In the genomic region with DNA sequence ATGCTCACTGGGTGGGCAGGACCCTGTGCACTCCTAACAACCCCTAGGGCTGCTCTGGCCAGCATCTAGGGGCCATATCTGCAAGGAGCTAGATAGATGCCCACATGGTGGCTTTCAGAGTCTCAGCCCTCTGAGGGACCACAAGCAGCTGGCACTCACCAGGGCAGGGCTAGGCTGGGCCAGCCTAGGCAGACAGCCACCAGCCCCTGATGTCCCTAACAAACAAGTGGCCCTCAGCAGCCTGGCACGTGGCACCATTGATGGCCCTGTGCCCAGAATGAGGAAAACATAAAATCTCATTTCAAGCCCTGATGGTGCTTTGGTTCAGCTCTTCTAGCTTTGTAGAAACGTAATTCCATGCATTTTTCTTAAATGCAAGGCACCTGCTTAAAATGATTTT, we compare ENCODE assay signal across 12 mouse cellular contexts.
DNase-seq lines count a peak whose midpoint lies in the region; ATAC-seq and TF ChIP-seq lines count a peak whose summit lies in the region.
"Had no signal": no experiment of that assay in that cellular context is flagged by ENCODE, and none has a peak within 500 bp of the region (broad histone marks: within the 10 kb centered on the region; RNA-seq: fewer than 3 reads in every experiment).

No protein-coding gene starts in this region.

- H3K36me3 ChIP-seq in heart, embryonic 12.5 days = no peaks in the 10 kb centered on the region
- H3K36me3 ChIP-seq in midbrain, embryonic 14.5 days (ENCODE audit: control insufficient read depth, insufficient read depth, low read length) = no peaks in the 10 kb centered on the region
- no peaks in the 10 kb centered on the region for H3K36me3 ChIP-seq in midbrain, embryonic 11.5 days (ENCODE audit: control insufficient read depth, insufficient read depth, low read length)
- H3K36me3 ChIP-seq in kidney, postnatal 0 days (ENCODE audit: insufficient read depth, low read length) = no peaks in the 10 kb centered on the region
- H3K36me3 ChIP-seq in thymus, adult 2 months (ENCODE audit: control insufficient read depth, insufficient read depth, low read length) = no peaks in the 10 kb centered on the region
- H3K36me3 ChIP-seq: heart, embryonic 10.5 days; limb, embryonic 15.5 days; stomach, embryonic 15.5 days had no signal

- no peaks in the 10 kb centered on the region for H3K9me3 ChIP-seq in heart, embryonic 12.5 days (replicated peaks)
- H3K9me3 ChIP-seq in midbrain, embryonic 14.5 days (ENCODE audit: control insufficient read depth, low read length) = no peaks in the 10 kb centered on the region
- no peaks in the 10 kb centered on the region for H3K9me3 ChIP-seq in midbrain, embryonic 11.5 days (ENCODE audit: control insufficient read depth, low read length)
- no peaks in the 10 kb centered on the region for H3K9me3 ChIP-seq in kidney, postnatal 0 days (replicated peaks; ENCODE audit: low read length)
- H3K9me3 ChIP-seq: heart, embryonic 10.5 days; limb, embryonic 15.5 days; stomach, embryonic 15.5 days had no signal

- no peak for ATAC-seq in heart, embryonic 12.5 days (ENCODE audit: insufficient number of reproducible peaks, low FRiP score)
- no peak for ATAC-seq in midbrain, embryonic 14.5 days (ENCODE audit: low FRiP score, low TSS enrichment)
- no peak for ATAC-seq in midbrain, embryonic 11.5 days (ENCODE audit: low FRiP score)
- ATAC-seq in kidney, postnatal 0 days (replicated peaks; ENCODE audit: low FRiP score, low read depth) = 0 out of 2 replicates have a peak, but pooled peaks have one; percentile 43

- DNase-seq in heart, postnatal 4 days = peak; percentile 11
- DNase-seq in midbrain, embryonic 14.5 days = peak; percentile 51
- no peak for DNase-seq in midbrain, embryonic 11.5 days (ENCODE audit: low spot score, missing footprints)
- DNase-seq in cerebellum, adult 8-10 months = peak; percentile 59
- no peak for DNase-seq in kidney, postnatal 0 days (ENCODE audit: low spot score)
- no peak for DNase-seq in heart, adult 9 months (ENCODE audit: low spot score in 2 of 2)
- DNase-seq in thymus, adult 2 months = no peak

- H3K4me3 ChIP-seq in heart, embryonic 12.5 days = no peak overlapping the region
- H3K4me3 ChIP-seq in midbrain, embryonic 14.5 days (replicated peaks; ENCODE audit: low read depth, low read length) = no peak overlapping the region
- H3K4me3 ChIP-seq in midbrain, embryonic 11.5 days (ENCODE audit: low read depth, low read length) = no peak overlapping the region
- H3K4me3 ChIP-seq in kidney, postnatal 0 days (replicated peaks; ENCODE audit: low read depth, low read length) = no peak overlapping the region
- no peak overlapping the region for H3K4me3 ChIP-seq in thymus, adult 2 months (ENCODE audit: control insufficient read depth, insufficient read depth, low read length)
- H3K4me3 ChIP-seq: heart, embryonic 10.5 days; limb, embryonic 15.5 days; myocyte; stomach, embryonic 15.5 days had no signal

- H3K4me1 ChIP-seq in heart, embryonic 12.5 days (replicated peaks) = no peaks in the 10 kb centered on the region
- no peaks in the 10 kb centered on the region for H3K4me1 ChIP-seq in midbrain, embryonic 14.5 days (ENCODE audit: control insufficient read depth, insufficient read depth, low read length)
- no peaks in the 10 kb centered on the region for H3K4me1 ChIP-seq in midbrain, embryonic 11.5 days (ENCODE audit: control insufficient read depth, insufficient read depth, low read length)
- H3K4me1 ChIP-seq in kidney, postnatal 0 days (replicated peaks; ENCODE audit: insufficient read depth, low read length) = no peaks in the 10 kb centered on the region; the same call in 1 of the 2 replicates
- H3K4me1 ChIP-seq in thymus, adult 2 months (replicated peaks; ENCODE audit: control insufficient read depth, insufficient read depth, low read length) = no peaks in the 10 kb centered on the region
- H3K4me1 ChIP-seq: limb, embryonic 15.5 days; stomach, embryonic 15.5 days had no signal

- no peak overlapping the region for H3K27ac ChIP-seq in heart, embryonic 12.5 days (ENCODE audit: poor library complexity, severe bottlenecking)
- no peak overlapping the region for H3K27ac ChIP-seq in midbrain, embryonic 14.5 days (replicated peaks; ENCODE audit: low read depth, low read length)
- H3K27ac ChIP-seq in midbrain, embryonic 11.5 days (ENCODE audit: low read depth, low read length) = no peak overlapping the region
- H3K27ac ChIP-seq in kidney, postnatal 0 days = no peak overlapping the region
- no peak overlapping the region for H3K27ac ChIP-seq in thymus, adult 2 months (ENCODE audit: control insufficient read depth, insufficient read depth, low read length)
- H3K27ac ChIP-seq: heart, embryonic 10.5 days; limb, embryonic 15.5 days; stomach, embryonic 15.5 days had no signal

- no peak overlapping the region for H3K4me2 ChIP-seq in heart, embryonic 12.5 days
- H3K4me2 ChIP-seq in midbrain, embryonic 14.5 days (ENCODE audit: low read length) = no peak overlapping the region
- no peak overlapping the region for H3K4me2 ChIP-seq in midbrain, embryonic 11.5 days
- no peak overlapping the region for H3K4me2 ChIP-seq in kidney, postnatal 0 days (ENCODE audit: low read length)
- H3K4me2 ChIP-seq: limb, embryonic 15.5 days; stomach, embryonic 15.5 days had no signal

- 57% methylated on average over 2 of the region's 2 CpGs for WGBS in heart, embryonic 12.5 days
- 44% methylated on average over 2 of the region's 2 CpGs for WGBS in midbrain, embryonic 14.5 days
- 81% methylated on average over 2 of the region's 2 CpGs for WGBS in midbrain, embryonic 11.5 days
- WGBS in kidney, postnatal 0 days = 54% methylated on average over 2 of the region's 2 CpGs
- WGBS in thymus, adult 2 months = 81% methylated on average over 2 of the region's 2 CpGs

- TF ChIP-seq POLR2A in thymus, adult 2 months (IDR thresholded peaks at IDR 0.05; ENCODE audit: control insufficient read depth, extremely low read depth, insufficient read depth, low read length, poor library complexity) = no peak

- TF ChIP-seq CTCF in kidney, postnatal 0 days (IDR thresholded peaks at IDR 0.05; ENCODE audit: low read depth) = no peak
- no peak for TF ChIP-seq CTCF in thymus, adult 2 months (IDR thresholded peaks at IDR 0.05; ENCODE audit: borderline replicate concordance, control insufficient read depth, extremely low read depth, insufficient read depth, low read length, poor library complexity)

- peaks cover 2% of the 10 kb centered on the region; the same call in 1 of the 2 replicates for H3K27me3 ChIP-seq in heart, embryonic 12.5 days (replicated peaks)
- H3K27me3 ChIP-seq in midbrain, embryonic 14.5 days (ENCODE audit: control insufficient read depth, insufficient read depth, low read length) = no peaks in the 10 kb centered on the region; the same call in 1 of the 2 replicates
- H3K27me3 ChIP-seq in midbrain, embryonic 11.5 days (ENCODE audit: control insufficient read depth, insufficient read depth, low read length) = no peaks in the 10 kb centered on the region
- H3K27me3 ChIP-seq in kidney, postnatal 0 days (ENCODE audit: insufficient read depth, low read length) = no peaks in the 10 kb centered on the region
- H3K27me3 ChIP-seq in thymus, adult 2 months (ENCODE audit: control insufficient read depth, insufficient read depth, low read length) = no peaks in the 10 kb centered on the region
- H3K27me3 ChIP-seq: limb, embryonic 15.5 days; stomach, embryonic 15.5 days had no signal

- H3K9ac ChIP-seq in heart, embryonic 12.5 days = no peak overlapping the region
- no peak overlapping the region for H3K9ac ChIP-seq in midbrain, embryonic 14.5 days (replicated peaks; ENCODE audit: low read length)
- H3K9ac ChIP-seq in midbrain, embryonic 11.5 days (ENCODE audit: low read length) = no peak overlapping the region
- no peak overlapping the region for H3K9ac ChIP-seq in kidney, postnatal 0 days (ENCODE audit: low read depth, low read length)
- H3K9ac ChIP-seq: limb, embryonic 15.5 days; stomach, embryonic 15.5 days had no signal

Comparison
In these comparisons a context has a peak if more than half of its experiments do, and no peak if none do; other contexts are left out.
1. DNase-seq: peak in heart, postnatal 4 days (single experiment), midbrain, embryonic 14.5 days (single experiment) and cerebellum, adult 8-10 months (single experiment); none in midbrain, embryonic 11.5 days (single experiment), kidney, postnatal 0 days (single experiment), heart, adult 9 months (0 of 2) and thymus, adult 2 months (single experiment).